Mouse (Mus musculus) lung, adult 2 months (tissue): Measurements from ENCODE around the gene Pop5.

Source experiments
- CTCF ChIP-seq: fragments of 200-500 bp; IDR thresholded peaks from 2 replicates; pipeline ENCODE4 v1.5.1; 2011; ENCODE audit warnings: mild to moderate bottlenecking, low read length, control low read depth; ENCODE audit not compliant: insufficient read depth
- POLR2A ChIP-seq: fragments of 200-500 bp; IDR thresholded peaks from 2 replicates; pipeline ENCODE4 v1.6.1; 2011; ENCODE audit warnings: low read depth, mild to moderate bottlenecking, control low read depth, low read length, borderline replicate concordance; ENCODE audit errors: extremely low read depth

DNA sequence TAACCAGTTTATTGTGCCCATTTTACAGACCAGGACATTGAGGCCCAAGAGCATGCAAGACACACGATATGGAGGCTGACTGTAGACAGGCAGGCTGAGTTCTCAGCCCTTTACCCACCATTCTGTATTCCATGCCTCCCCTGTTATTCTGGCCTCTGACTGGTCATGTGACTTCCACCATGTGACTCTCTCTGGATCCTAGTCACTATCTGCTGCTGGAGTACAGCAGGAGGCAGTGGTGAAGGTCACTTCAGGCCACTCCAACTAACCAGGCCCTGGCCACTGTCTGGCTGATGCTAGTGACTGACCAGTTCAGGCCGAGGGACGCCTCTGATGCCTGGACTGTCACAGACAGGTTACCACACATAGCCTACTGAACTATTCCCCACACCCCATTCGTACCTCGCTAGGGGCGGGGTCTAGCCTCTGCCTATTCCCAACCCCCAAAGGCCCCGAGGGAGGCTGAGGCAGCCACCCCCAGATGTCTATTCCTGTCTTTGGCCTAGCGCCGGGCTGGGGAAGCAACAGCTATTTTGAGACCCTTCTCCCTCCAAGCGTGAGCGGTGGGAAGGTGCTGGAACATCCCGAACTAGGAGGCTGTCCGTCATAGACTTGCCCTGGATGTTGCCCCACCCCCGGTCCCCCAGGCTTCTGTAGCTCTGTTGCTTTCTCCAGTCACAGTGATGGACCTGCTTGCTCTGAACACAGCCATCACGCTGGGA lies 4.6 kb upstream of the Pop5 start:
- TF ChIP-seq POLR2A (no peak), CTCF (no peak)
